Mouse (Mus musculus) left cerebral cortex, adult 9 months (tissue): Measurements from ENCODE around the gene Mtfr1l.
"Not testable (repeated sequence)": the region's sequence is repeated elsewhere in the genome, so short reads cannot be mapped to it uniquely, and the experiment has no call there.

Experiments used
- DNase-seq, 2 experiments: peaks; one replicate each; pipeline ENCODE4 v3.0.0; 2022; ENCODE audit warnings: low spot score in 2 of 2

Mtfr1l gene

GRCm38 (mm10) chr4:134516981-134517380 lies 18.2 kb downstream of the Mtfr1l start:
- DNase-seq = peak; percentile 47 to 63

- no peak for DNase-seq
Observed at GRCm38 (mm10) chr4:134515614-134516013, 19.6 kb downstream of the Mtfr1l start.

GRCm38 (mm10) chr4:134514309-134514930 lies 20.8 kb downstream of the Mtfr1l start:
- DNase-seq = no peak

GRCm38 (mm10) chr4:134512798-134513197 lies 22.4 kb downstream of the Mtfr1l start:
- peak in 1 of 2 experiments; percentile 47 for DNase-seq

GRCm38 (mm10) chr4:134511730-134512129 lies 23.5 kb downstream of the Mtfr1l start:
- DNase-seq = no peak

- DNase-seq = peak in 1 of 2 experiments; percentile 79
Observed at GRCm38 (mm10) chr4:134510845-134511411, 24.3 kb downstream of the Mtfr1l start, which contains the start of gene Aunip. TSS of gene Aunip (plus strand) at chr4:134510999.

GRCm38 (mm10) chr4:134510396-134510795 lies 24.8 kb downstream of the Mtfr1l start:
- DNase-seq = no peak

GRCm38 (mm10) chr4:134506713-134507112 lies 28.5 kb downstream of the Mtfr1l start:
- no peak for DNase-seq

- no peak for DNase-seq
Observed at GRCm38 (mm10) chr4:134505966-134506594, 29.1 kb downstream of the Mtfr1l start.

- DNase-seq = no peak
Observed at GRCm38 (mm10) chr4:134505303-134505789, 29.8 kb downstream of the Mtfr1l start.

GRCm38 (mm10) chr4:134503686-134504357 lies 31.4 kb downstream of the Mtfr1l start:
- no peak for DNase-seq

GRCm38 (mm10) chr4:134501095-134501494 lies 34.1 kb downstream of the Mtfr1l start:
- DNase-seq = no peak

GRCm38 (mm10) chr4:134498983-134499382 lies 36.2 kb downstream of the Mtfr1l start:
- DNase-seq = not testable (repeated sequence)

GRCm38 (mm10) chr4:134497986-134498731 lies 37.0 kb downstream of the Mtfr1l start:
- peak in 1 of 2 experiments; percentile 51 for DNase-seq

- no peak for DNase-seq
Observed at GRCm38 (mm10) chr4:134497223-134497622, 38.0 kb downstream of the Mtfr1l start.

- DNase-seq = peak in 1 of 2 experiments; percentile 82
Observed at GRCm38 (mm10) chr4:134496595-134497210, 38.5 kb downstream of the Mtfr1l start, which contains the start of gene Paqr7. TSS of gene Paqr7 (plus strand) at chr4:134496697.

- no peak for DNase-seq
Observed at GRCm38 (mm10) chr4:134495546-134495923, 39.7 kb downstream of the Mtfr1l start.

GRCm38 (mm10) chr4:134494780-134495545 lies 40.2 kb downstream of the Mtfr1l start:
- DNase-seq = no peak

GRCm38 (mm10) chr4:134494161-134494560 lies 41.0 kb downstream of the Mtfr1l start:
- not testable (repeated sequence) for DNase-seq

- DNase-seq = no peak
Observed at GRCm38 (mm10) chr4:134491716-134492115, 43.5 kb downstream of the Mtfr1l start.
